Mouse (Mus musculus) neural tube, embryonic 11.5 days (tissue): ENCODE data around the gene Tcf12. TPM values are rescaled to one million over a fixed set of nuclear protein-coding genes. Genes with fewer than 3 reads are reported as not detected.
A peak's percentile ranks its signal among the peaks of the same experiment; 100 is the strongest.

ENCODE experiments used
- ATAC-seq: fragments of 200-750 bp; cut with Nextera tagmentation; 2 replicates; pipeline ENCODE4 v1.8.0; 2017; ENCODE audit warnings: moderate number of reproducible peaks, mild to moderate bottlenecking, moderate TSS enrichment, moderate library complexity; ENCODE audit not compliant: insufficient read depth, low FRiP score, low TSS enrichment
- DNase-seq: peaks from one replicate; pipeline ENCODE4 v3.0.0-alpha.2; 2015; ENCODE audit warnings: low spot score
- H3K27ac ChIP-seq: fragments of 300-500 bp; sonication (generic); 2 replicates; pipeline ENCODE4 v1.5.1; 2014; ENCODE audit warnings: low read depth, mild to moderate bottlenecking, low read length
- H3K27me3 ChIP-seq: fragments of 300-500 bp; sonication (generic); 2 replicates; pipeline ENCODE4 v1.6.1; 2014; ENCODE audit warnings: mild to moderate bottlenecking, low read length, mixed read lengths; ENCODE audit not compliant: control insufficient read depth, insufficient read depth
- H3K36me3 ChIP-seq: fragments of 300-500 bp; sonication (generic); 2 replicates; pipeline ENCODE4 v1.6.1; 2014; ENCODE audit warnings: mild to moderate bottlenecking, low read length, moderate library complexity, mixed read lengths; ENCODE audit not compliant: control insufficient read depth, insufficient read depth
- H3K4me1 ChIP-seq: fragments of 300-500 bp; sonication (generic); 2 replicates; pipeline ENCODE4 v1.6.1; 2014; ENCODE audit warnings: low read length, mixed read lengths; ENCODE audit not compliant: control insufficient read depth, insufficient read depth
- H3K4me2 ChIP-seq: fragments of 300-500 bp; sonication (generic); 2 replicates; pipeline ENCODE4 v1.6.1; 2014; ENCODE audit warnings: low read depth, mild to moderate bottlenecking, moderate library complexity
- H3K4me3 ChIP-seq: fragments of 300-500 bp; sonication (generic); 2 replicates; pipeline ENCODE4 v1.5.1; 2014; ENCODE audit warnings: low read depth, low read length
- H3K9ac ChIP-seq: fragments of 300-500 bp; sonication (generic); 2 replicates; pipeline ENCODE4 v1.6.1; 2014; ENCODE audit warnings: mild to moderate bottlenecking, low read length
- H3K9me3 ChIP-seq: fragments of 300-500 bp; sonication (generic); 2 replicates; pipeline ENCODE4 v1.6.1; 2016; ENCODE audit warnings: low read length; ENCODE audit not compliant: control insufficient read depth
- WGBS: fragments of 180-500 bp; shearing (Covaris S2); extraction: QIAGEN DNeasy Blood & Tissue Kit; methylation state at CpG from one replicate; pipeline ENCODE4 v1.1.7; 2014; 5-methylcytosine and 5-hydroxymethylcytosine counted together
- polyA plus RNA-seq: library from polyadenylated mRNA; unstranded; fragments of >200 nt; fragmentation: Nextera tagmentation; extraction: Ambion mirVana; gene quantifications from 2 replicates; pipeline ENCODE4 v1.2.1, GENCODE M21; 2014

Tcf12 gene
- polyA plus RNA-seq, 1 experiment from 2014 or later: 209 TPM

DNA sequence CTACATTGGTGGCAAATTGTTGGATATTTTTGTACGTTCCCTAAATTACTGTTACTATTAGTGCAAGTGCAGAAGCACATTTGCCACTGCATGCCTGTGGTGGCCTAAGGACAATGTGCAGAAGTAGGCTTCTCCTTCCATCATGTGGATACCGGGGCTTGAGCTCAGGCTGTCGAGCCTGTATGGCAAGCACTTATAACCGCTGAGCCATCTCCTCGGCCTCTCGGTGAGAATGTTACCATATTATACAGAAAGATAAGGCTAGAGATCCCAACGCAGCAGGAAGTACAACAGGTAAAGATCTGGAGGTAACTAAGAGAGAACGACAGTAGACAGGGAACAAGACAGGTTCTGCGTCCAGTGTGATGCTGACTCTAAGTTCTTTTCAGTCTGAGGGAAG, 263.8 kb downstream of the Tcf12 start:
- 98% methylated on average over 9 of the region's 9 CpGs for WGBS
- DNase-seq (no peak), ATAC-seq (no peak)
- no peak overlapping the region for H3K4me3 ChIP-seq
- no peak overlapping the region for H3K4me2 ChIP-seq
- no peaks in the 10 kb centered on the region for H3K9me3 ChIP-seq
- no peaks in the 10 kb centered on the region for H3K4me1 ChIP-seq
- H3K36me3 ChIP-seq: peaks cover 20% of the 10 kb centered on the region
- H3K27ac ChIP-seq: no peak overlapping the region
- no peaks in the 10 kb centered on the region for H3K27me3 ChIP-seq
- no peak overlapping the region for H3K9ac ChIP-seq

DNA sequence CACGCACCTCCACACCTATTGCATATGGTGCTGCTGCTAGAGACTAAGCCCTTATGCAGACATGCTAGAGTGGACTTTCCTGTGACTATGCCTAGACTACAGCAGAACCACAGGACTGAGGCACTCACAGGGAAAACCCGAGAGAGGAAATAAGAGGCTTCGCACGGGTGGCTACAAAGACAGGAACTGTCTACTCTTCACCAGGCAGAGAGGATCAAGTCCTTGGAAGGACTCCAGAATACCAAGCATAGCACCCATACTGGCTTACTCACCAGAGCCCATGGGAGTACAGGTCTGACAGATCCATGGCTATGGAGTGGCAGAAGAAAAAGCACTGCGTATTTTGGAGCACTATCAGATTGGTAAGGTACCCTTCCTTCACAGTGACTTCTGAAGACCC, 269.8 kb downstream of the Tcf12 start:
- ATAC-seq: no peak
- H3K4me3 ChIP-seq: no peak overlapping the region
- H3K9ac ChIP-seq: no peak overlapping the region
- H3K4me2 ChIP-seq: no peak overlapping the region
- 0 out of 2 replicates have a peak, but pooled peaks cover 6% of the 10 kb centered on the region for H3K4me1 ChIP-seq
- DNase-seq: no peak
- WGBS: 94% methylated on average over 5 of the region's 5 CpGs
- H3K9me3 ChIP-seq: no peaks in the 10 kb centered on the region
- no peak overlapping the region for H3K27ac ChIP-seq
- H3K27me3 ChIP-seq: no peaks in the 10 kb centered on the region
- H3K36me3 ChIP-seq: peaks cover 14% of the 10 kb centered on the region

DNA sequence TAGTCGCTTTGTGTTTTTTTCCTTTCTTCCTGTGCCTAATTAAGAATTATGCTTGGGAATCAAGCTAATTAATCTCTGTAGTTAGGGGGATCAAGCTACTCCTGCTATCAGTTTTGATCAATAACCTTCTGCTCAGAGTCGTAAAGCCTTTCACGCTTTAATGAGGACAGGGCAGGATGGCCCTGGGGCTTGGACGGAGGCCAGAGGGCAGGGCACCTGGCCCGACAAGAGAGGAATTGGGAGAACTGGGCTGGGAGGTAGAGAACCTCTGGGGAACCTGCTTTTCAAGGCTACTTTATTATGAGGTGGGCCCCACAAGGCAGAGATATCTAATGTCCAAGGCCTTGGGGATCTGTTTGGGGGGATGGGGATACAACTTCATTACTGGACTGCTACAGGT, 274.3 kb downstream of the Tcf12 start:
- 35% methylated on average over 5 of the region's 5 CpGs for WGBS
- no peak overlapping the region for H3K4me2 ChIP-seq
- no peaks in the 10 kb centered on the region for H3K27me3 ChIP-seq
- H3K27ac ChIP-seq: no peak overlapping the region
- DNase-seq (no peak), ATAC-seq (no peak)
- no peak overlapping the region for H3K9ac ChIP-seq
- H3K4me1 ChIP-seq: peaks cover 18% of the 10 kb centered on the region; the same call in 1 of the 2 replicates
- no peaks in the 10 kb centered on the region for H3K9me3 ChIP-seq
- peaks cover 1% of the 10 kb centered on the region for H3K36me3 ChIP-seq
- no peak overlapping the region for H3K4me3 ChIP-seq

DNA sequence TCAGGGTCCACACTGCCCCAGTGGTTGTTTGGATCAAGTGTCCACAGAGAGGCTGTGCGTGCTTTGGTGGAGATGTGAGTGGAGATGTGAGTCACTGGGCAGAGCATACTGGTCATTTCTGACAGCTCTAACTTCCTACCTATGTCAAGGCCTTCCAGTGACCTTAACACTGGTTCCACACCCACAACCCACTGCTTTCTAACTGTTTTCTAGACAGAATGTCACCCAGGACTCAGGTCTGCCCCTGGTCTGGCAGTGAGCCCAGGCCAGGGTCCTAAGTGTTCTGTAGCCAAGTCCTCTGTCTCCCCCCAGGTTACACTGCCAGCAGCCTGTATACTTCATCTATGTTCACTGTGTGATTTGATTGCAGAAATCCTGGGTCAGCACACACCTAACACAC, 275.3 kb downstream of the Tcf12 start:
- no peak overlapping the region for H3K9ac ChIP-seq
- H3K27me3 ChIP-seq: no peaks in the 10 kb centered on the region
- no peak overlapping the region for H3K4me2 ChIP-seq
- 94% methylated on average over 1 of the region's 1 CpGs for WGBS
- H3K36me3 ChIP-seq: no peaks in the 10 kb centered on the region
- no peak for ATAC-seq
- H3K9me3 ChIP-seq: no peaks in the 10 kb centered on the region
- H3K27ac ChIP-seq: no peak overlapping the region
- no peak overlapping the region for H3K4me3 ChIP-seq
- peaks cover 18% of the 10 kb centered on the region; the same call in 1 of the 2 replicates for H3K4me1 ChIP-seq
- no peak for DNase-seq

DNA sequence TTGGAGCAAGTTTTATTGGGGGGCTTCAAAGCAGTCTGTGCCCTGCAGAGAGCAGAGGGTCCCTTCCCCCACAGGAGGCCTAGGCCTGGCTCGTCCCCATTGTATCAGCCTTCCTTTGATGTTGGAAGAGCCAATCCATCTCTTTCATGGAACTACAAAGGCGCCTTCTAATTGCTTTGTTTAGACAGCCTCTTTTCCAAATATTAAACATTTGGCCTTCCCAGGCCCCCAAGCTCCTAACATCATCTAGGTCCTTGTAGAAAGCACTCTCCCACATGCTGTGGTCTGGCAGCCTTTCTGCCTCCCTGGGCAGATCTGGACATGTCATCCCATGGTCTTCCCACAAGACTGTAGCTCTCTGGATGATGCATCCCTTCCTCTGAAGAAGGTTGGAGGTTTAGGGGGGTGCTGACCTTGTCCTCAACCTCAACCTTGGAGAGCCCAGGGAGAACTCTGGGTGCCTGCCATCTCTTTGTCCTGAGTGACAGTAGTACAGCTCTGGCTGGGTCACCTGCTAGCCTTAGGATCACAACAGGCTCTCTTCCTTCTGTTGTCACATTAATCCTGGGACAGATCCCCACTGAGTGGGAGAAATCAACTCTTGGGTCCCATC, 276.4 kb downstream of the Tcf12 start:
- DNase-seq: no peak
- Histone ChIP-seq H3K4me2 (no peak overlapping the region), H3K9me3 (no peaks in the 10 kb centered on the region), H3K9ac (no peak overlapping the region), H3K27ac (0 out of 2 replicates have a peak overlapping the region, but pooled peaks have one; percentile 15), H3K4me3 (no peak overlapping the region), H3K4me1 (peaks cover 18% of the 10 kb centered on the region; the same call in 1 of the 2 replicates), H3K27me3 (no peaks in the 10 kb centered on the region), H3K36me3 (no peaks in the 10 kb centered on the region)
- 0% methylated on average over 2 of the region's 2 CpGs for WGBS
- no peak for ATAC-seq

DNA sequence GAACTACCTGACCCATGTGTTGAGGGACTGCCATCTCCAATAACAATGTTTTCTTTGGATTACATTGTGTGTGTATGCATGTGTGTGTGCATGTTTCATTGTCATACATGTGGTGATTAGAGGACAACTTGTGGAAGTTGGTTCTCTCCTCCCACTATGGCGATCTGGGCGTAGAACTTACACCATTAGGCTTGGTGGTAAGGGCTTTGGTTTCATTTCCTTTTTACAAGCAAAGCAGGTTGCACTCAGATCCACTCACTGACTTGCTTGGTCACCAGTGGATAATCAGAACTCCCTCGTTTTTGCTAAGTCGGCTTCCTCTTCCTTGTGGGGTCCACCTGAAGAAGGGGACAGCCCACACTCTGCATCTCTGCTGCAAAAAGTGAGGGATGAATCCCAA, 277.0 kb downstream of the Tcf12 start:
- no peak overlapping the region for H3K4me3 ChIP-seq
- WGBS: 42% methylated on average over 4 of the region's 4 CpGs
- no peaks in the 10 kb centered on the region for H3K9me3 ChIP-seq
- no peak overlapping the region for H3K4me2 ChIP-seq
- no peak overlapping the region for H3K9ac ChIP-seq
- H3K27ac ChIP-seq: no peak overlapping the region
- H3K4me1 ChIP-seq: peaks cover 18% of the 10 kb centered on the region; the same call in 1 of the 2 replicates
- H3K27me3 ChIP-seq: no peaks in the 10 kb centered on the region
- ATAC-seq (no peak), DNase-seq (no peak)
- H3K36me3 ChIP-seq: no peaks in the 10 kb centered on the region

DNA sequence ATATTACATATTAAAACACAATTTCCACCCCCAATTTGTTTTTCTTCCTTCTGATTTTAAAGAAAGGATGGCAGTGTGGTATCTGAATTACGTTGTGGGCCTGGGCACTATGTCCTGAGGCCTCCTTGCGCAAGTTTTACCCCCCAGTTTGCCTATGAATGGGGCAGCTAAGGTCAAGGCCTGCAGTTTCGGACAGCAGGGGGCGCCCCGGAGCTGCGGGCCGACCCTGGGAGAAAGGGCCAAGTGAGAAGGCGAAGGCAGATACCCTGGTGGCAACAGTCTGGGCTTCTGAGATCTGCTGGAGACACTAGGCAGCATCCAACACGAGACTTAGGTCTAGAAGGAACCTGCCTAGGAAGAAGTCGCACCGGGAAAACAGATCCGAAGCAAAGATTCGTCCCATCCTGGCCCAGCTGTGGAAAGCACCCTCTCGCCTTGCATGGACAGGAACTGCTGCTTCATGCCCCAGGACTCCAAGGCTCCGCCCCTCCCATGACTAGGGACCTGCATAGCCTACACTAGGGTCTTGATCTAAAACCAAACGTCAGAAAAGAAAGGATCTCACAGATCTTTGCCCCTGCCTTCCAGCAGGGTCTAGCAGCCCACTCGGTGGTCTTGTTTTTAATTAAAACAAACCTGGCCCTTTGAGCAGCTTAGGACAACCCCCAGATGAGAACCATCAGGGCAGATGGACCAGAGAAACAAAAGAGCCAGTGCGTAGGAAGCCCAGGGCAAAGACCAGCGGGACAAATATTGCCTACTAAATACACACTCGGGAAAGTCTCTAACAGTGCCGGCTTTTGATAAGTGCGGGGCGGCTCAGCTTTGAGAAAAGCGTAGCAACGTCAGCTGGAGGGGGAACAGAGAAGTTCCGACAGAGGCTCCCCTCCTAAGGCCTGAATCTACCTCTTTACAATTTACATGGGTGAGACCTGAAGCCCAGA, 279.6 kb downstream of the Tcf12 start:
- no peaks in the 10 kb centered on the region for H3K36me3 ChIP-seq
- WGBS: 43% methylated on average over 26 of the region's 26 CpGs
- H3K27ac ChIP-seq: no peak overlapping the region
- no peak overlapping the region for H3K4me3 ChIP-seq
- no peaks in the 10 kb centered on the region for H3K9me3 ChIP-seq
- H3K4me1 ChIP-seq: peaks cover 12% of the 10 kb centered on the region; the same call in 1 of the 2 replicates
- no peak for ATAC-seq
- peak; percentile 74 for DNase-seq
- no peaks in the 10 kb centered on the region for H3K27me3 ChIP-seq
- no peak overlapping the region for H3K4me2 ChIP-seq
- H3K9ac ChIP-seq: no peak overlapping the region

DNA sequence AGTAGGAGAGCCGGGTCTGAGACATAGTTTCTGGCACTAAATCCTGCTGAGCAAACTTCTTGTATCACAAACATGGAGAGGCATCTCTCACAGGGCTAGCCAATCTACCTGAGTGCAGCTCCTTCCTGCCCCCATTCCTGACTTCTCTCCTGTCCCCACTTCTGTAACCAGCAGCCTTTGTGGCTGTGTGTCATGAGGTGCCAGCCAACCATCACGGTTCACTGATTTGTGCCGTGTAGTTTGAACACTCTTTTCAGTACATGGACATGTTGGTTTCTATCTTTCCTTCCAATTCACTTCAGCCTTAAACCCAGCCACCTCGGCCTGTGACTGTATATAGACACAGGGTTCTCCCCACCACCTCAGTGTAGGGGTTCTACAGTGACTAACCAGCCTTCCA, 280.7 kb downstream of the Tcf12 start:
- WGBS: 80% methylated on average over 4 of the region's 4 CpGs
- Histone ChIP-seq H3K4me1 (peaks cover 10% of the 10 kb centered on the region; the same call in 1 of the 2 replicates), H3K27me3 (no peaks in the 10 kb centered on the region), H3K9ac (no peak overlapping the region), H3K36me3 (no peaks in the 10 kb centered on the region), H3K4me3 (no peak overlapping the region), H3K27ac (no peak overlapping the region), H3K4me2 (no peak overlapping the region), H3K9me3 (no peaks in the 10 kb centered on the region)
- ATAC-seq: no peak
- no peak for DNase-seq
